Mouse (Mus musculus) lung, postnatal 14 days (tissue): ENCODE measurements around the gene Vps37c.

Source experiments
- DNase-seq: peaks from one replicate; pipeline ENCODE4 v3.0.0; 2021

Vps37c gene

DNA sequence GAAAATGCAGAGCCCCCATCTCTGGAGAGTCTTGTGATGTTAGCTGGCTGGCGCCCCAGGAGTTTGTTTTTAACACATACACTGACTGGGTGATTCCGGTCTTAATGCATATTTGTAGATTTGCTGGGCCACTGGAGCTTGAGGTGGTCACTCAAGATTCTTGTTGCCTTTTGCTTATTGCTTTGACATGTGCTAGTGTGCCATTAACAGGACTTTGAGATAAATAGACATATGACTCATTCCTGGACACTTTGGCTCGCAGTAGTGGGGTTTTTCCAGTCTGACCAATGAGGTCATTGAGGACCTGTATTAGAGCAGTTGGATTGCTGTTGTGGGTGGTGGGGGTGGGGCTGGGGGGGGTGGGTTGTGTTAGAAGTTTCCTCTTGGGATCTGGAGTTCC is 1.8 kb downstream of the Vps37c start:
- DNase-seq: peak; percentile 26

DNA sequence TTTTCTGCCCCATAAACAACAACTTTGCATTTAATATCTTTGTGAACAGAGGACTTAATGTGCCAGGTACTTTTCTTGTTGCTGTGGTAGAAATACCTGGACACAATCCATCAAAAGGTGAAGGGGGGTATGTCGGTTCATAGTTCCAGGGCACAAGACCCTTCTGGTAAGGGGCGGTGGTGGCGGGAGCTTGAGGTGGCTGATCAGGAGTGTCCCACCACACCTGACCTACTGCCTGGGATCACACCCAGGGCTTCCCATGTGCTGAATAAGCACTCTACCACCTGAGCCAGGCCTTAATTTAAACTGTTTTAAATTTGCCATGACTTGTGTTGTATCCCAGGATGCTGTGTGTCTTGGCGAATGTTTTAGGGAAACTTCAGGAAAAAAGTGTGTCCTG is 2.6 kb downstream of the Vps37c start:
- DNase-seq: no peak

DNA sequence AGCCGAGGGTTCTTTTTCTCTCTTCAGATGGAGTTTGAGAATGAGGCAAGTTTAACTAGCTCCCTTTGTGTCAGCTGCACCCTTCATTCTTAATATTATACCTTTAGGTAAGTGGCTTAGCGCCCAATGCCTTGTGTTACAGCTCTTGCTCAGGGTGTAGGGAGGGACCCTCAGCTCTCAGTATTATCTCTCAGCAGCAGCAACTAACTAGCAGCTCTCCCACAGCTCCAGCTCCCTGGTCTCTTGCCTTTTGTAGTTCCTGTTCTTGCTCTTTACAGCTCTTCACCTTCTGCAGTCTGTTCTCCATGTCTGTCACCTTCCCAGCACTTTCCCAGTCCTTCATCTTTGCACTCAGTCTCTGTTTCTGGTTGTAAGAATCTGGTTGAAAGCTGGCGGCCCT is 3.1 kb downstream of the Vps37c start:
- no peak for DNase-seq

DNA sequence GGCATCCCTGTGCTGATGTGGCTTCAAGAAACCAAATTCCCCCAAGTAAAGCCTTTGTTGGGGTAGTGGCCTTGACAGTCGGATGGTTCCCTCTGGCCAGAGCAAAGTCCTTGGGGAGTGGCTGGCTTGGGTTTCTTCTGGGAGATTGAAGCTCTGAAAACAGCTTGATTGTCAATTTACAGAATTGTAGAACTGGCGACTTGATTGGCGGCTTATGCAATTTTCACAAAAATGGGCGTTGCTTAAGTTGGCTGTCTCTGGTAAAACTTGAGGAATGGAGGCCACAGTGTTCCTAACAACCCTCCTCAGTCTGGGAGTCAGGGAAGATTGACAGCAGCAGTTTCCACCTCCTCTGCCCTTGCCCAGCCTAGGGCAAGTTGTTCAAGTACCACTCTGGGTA is 3.8 kb downstream of the Vps37c start:
- DNase-seq: no peak

DNA sequence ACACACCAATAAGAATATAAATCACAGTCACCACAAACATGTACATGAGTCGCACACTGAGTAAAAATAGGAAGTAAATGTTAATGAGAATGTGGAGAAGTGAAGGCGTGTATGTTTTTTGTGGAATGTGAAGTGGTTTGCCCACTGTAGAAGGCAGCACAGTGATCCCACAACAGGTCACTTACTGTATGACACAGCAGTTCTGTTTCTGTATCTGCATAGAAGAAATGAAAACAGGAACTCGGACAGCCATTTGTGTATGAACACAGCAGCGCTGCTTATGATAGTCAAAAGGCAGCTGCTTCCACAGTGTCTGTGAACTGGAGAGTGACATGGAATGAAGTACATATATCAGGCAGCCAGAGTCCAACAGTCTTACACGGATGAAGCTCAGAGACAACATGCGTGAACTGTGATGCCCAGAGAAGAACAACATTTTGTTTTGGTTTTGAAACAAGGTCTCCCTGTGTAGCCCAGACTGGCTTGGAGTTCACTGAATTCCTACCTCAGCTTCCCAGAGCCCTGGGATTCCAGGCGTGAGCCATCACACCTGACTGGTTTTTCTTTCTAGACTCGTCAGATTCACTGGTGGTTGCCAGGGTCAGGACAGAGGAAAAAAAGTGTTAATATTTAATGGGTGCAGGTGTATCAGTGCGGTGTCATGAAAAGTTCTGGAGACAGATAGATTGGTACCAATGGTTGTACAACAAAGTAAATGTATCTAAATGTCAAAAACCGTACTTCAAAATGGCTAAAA is 5.6 kb downstream of the Vps37c start:
- no peak for DNase-seq

DNA sequence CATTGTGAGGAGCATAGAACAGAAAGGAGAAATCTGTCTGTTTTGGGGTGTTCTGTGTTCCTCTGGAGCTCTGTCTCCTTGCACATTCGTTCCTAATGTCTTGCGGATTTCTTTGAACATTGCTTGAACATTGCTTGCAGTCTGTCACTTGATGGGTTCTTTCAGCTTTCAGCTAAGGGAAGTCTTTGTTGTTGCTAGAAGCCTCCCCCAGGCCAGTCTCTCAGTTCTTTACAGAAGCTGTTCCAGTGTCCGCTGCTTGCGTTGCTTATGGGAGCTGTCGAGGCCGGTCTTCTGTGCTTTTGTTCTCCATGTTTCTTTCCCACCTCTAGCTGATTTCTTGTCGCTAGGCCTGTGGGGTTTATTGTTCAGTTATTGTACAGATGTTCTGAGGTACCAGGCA is 7.3 kb downstream of the Vps37c start:
- no peak for DNase-seq

DNA sequence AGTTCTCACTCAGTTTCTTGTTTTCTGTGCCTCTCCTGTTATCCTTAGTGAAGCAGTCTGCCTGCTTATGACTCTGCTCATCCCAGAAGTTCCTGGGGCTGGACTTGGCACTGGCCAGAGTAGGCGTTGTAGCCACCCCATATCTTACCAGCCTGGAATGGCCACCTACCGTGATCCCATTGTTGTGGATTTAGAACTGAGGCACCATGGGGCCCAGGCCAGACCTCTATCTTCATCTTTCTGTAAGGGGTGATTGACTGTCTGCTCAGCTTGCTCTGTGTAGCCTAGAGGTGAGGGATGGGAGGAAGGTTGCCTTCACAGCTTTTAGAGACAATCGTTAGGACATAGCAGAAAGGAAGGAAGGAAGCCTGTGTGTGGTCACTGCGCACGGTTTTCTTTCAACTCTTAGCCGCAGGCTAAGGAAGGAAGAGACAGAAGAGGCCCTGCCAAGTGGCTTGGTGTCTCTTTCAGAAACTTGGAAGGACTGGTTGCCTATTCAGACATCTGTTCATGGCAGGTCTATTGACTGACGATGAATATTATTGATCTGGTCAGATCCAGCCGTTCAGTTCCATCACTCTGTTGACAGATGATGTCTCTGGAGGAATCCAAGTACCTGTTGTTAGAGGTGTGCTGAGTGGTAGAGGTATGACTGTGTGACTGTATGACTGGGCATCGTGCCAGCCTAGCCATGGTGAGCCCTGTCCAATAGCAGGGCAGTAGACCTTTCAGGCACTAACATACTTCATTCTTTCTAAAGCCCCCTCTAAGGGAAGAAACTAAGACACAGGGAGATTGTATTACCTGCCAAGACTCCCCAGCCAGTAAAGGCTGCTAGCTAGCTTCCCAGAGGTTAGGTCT is 9.8 kb downstream of the Vps37c start:
- DNase-seq: no peak

DNA sequence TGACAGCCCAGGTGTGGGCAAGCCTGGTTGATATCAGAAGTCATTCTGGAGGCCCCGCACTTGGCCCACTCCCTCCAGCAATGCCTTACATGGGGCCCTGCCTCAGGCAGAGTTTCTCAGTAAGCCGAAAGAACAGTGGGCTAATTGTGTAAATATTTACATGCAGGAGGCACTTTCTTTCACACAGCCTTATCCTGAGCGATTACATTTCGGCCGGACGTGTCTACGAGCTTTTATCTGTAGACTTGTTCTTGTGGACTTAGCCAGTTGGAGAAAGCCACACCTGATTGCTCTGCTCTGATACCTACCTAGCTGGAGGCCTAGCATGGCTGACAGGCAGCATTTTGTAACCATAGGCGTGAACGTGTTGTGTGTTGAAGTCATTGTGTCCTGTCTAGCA is 11.3 kb downstream of the Vps37c start:
- DNase-seq: no peak

DNA sequence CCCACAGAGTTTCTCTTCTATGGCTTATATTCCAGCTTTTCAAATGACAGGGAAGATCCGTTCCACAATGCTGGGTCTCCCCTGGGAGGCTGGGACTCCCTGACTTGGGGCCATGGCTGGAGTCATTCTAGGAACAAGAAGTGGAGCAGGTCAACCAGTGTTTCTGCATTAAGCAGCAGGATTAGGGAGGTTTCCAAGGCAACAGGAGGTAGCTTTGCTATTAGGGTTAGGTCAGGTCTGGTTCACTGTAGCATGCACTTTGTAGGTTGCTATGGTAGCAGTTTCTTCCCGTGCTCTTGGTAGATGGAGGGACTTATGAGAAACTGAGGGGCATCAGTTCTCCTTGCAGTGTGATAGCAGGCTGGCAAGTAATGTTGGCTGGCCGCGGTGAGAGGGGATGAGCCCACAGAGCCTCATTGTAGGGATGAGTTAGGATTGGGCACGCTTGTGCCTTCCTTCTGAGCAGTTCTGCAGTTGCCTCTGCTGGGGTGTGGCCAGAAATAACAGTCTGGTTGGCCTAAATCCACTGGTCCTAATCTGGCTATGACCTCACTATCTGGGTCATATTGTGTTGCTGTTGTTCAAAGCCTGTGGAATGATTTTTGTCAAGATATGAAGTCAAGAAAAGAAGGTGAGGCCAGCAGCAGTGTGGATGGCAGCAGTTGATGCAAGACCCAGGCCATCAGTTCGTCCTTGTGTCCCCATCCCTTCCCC is 12.6 kb downstream of the Vps37c start:
- DNase-seq: no peak

DNA sequence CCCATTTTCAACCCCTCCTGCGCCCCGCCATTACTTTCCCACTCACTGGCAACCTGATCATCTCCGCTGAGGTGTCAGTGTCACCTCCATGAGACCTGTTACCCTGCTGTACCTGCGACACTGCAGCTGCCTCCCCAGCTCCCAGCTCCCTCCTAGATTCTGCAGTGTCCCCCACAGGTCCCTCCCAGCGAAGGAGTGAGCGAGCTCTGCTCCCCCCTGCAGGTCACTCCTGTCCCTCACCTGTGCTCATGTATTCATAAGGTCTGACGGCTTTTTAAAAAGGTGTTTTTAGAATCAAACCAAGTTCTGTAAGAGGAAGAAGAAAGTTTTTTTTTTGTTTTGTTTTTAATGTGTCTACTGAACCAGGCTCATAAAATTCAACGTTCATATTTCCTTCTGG is 13.6 kb downstream of the Vps37c start:
- DNase-seq: no peak

DNA sequence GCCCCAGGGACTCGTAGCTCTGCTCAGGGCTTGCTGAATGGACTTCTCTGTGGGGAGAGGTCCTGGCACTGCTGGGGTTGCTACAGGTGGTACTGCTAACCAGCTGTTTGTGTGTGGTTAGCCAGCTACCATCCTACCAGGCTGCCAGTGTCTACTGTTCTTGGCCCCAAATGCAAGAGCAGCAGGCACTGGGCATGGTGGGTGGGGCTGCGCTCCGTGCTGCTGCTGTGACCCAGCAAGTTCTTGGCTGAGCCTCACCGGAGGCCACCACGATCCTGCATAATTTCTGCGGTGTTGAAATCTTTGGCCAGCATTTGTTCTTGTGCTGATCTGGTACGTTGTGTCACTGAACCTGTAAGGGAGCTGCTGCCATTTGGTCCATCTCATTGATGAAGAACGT is 14.9 kb downstream of the Vps37c start:
- DNase-seq: no peak

DNA sequence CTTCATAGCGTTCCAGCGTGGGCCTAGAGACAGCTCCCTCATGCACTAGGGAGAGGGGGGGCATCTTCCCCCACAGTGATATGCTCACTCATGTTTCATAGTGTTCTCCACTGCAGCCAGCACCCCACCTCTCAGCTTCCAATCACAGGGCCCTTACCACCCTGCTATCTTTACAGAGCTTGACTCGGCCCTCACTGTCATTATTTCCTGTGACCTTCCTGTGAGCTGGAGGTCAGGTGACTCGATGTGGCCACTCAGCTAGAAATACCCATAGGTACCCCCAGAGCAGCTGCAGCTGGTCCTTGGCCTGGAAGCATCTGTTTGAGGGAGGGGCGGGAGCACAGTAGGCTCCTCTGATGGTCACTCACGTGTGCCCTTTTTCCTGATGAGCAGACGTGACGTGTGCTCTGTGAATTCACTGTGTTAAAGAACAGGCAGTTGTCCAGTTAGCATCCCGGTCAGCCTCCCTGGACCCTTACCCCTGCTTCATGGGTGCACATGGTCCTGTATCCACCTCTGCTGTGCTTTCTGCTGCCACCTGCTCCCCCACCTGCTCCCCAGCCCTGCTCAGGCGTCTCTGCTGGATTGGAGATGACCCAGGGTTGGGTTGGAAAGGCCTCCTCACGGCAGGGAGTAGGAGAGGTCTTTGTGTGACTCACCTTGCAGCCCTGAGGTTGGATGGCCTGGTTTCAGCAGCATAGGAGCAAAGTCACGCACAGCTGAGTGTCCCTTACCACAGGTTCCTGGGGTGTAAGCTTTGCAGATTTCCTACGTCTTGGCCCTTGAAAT is 18.7 kb downstream of the Vps37c start:
- DNase-seq: no peak

DNA sequence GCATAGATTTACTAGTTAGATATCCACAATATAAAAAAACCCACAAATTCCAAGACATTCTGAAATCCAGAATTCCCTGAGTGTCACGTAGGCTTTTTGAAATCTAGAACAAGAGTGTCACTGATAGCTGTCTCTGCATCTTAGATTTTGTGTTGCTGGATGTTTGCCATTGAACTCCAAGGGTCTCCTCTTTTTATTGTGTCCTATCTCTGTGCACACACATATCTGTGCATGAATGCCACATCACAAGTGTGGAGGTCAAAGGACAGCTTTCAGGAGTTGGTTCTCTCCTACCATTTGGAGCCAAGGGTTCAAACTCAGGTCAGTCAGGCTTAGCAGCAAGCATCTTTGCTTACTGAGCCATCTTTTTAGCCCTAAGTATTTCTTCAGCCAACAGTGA is 19.3 kb downstream of the Vps37c start:
- DNase-seq: no peak

DNA sequence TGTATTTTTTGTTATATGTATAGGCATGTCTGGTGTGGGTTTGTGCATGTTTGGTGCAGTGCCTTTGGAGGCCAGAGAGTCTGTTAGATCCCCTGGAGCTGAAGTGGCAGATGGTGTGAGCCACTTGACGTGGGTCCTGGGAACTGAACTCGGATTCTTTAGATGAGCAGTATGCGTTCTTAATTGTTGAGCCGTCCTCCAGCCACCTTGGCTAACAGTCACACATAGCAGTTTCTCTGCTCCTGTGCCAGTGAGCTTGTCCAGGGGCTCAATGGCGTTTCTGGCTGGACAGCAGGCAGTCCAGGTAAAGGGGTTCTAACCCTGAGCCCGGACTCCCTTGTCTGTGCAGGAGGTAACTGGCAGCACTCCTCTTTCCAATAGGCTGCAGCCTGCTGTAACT is 20.4 kb downstream of the Vps37c start:
- DNase-seq: no peak

DNA sequence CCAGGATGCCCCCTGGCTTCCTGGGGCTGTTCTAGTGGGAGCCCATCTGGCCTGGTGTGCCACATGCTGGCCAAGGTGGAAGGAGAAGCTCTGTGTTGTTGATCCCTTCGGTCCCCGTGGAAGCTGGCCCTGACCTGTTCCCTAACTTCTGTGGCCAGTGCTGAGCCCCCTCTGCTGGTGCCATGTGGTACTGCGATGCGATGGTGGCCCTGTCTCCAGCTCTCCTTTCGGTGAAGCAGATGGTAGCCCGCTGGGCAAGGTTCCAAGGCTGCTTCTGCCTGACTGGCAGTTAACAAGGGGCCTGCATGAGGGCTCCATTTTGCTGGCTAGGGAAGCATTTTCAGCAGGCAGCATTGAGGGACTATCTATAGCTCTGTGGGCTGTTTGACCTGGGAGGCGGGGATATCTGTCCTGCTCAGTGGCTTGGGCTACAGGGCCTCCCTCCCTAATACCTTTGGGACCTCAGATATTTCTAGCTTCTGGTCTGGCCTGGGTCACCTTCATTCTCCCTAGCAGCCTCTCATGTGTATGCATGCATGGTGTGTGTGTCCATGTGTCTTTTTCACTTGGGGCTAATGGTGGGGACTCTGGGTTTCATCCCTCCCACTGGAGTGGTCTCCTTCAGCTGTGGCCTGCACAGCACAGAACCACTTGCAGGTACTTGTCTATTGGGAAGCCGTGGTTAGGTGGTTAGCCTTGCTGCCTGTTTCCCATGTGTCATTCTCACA is 21.0 kb downstream of the Vps37c start:
- peak; percentile 95 for DNase-seq

DNA sequence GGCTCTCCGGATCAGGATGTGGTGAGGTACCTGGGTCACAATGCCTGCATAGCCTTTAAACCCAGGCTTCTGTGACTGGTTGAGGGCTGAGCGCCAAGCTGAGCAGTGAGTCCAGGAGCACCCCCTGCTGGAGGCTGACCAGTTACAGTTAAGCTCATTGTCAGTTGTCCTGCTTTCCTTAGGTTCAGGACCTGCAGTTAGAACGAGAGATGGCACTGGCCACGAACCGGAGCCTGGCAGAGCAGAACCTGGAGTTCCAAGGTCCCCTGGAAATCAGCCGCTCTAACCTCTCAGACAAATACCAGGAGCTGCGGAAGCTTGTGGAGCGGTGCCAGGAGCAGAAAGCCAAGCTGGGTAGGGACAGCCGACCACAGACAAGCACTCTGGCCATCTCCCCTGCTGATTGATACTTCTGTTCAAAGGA is 21.6 kb downstream of the Vps37c start:
- peak; percentile 59 for DNase-seq

DNA sequence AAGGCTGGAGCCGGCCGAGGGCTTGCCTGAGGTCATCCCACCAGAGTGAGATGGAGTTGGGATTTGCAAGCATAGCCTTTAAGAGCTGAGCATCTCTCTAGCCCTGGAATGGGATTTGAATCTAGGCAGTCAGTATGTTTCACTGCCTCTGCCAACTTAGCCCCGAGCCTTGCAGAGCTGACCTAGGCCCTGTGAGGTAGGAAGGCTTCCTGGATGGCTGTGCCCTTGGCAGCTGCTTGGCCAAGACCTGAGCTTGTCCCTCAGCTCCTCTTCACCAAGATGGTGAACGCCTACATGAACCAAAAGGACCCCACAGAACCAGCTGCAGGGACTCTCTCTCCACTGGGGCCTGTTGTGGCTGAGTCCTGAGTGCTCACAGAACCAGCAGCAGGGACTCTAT is 22.2 kb downstream of the Vps37c start:
- DNase-seq: no peak

DNA sequence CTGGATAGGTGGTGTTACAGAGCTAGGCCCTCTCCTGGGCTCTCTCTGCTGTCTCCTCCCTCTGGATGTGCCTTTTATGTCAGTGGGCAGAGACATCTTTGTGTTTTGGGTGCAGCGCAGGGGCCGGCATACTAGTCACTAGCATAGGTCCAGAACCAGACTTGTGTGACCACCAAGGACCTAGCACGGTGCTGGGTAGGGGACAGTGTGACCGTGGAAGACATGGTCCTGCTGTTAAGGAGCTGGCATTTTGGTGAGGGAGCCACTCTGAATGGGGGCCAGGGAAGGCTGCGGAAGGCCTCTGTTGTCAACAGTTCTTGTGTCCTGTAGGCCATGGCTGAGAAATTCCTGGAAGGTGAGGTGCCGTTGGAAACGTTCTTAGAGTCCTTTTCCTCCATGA is 23.7 kb downstream of the Vps37c start:
- no peak for DNase-seq

DNA sequence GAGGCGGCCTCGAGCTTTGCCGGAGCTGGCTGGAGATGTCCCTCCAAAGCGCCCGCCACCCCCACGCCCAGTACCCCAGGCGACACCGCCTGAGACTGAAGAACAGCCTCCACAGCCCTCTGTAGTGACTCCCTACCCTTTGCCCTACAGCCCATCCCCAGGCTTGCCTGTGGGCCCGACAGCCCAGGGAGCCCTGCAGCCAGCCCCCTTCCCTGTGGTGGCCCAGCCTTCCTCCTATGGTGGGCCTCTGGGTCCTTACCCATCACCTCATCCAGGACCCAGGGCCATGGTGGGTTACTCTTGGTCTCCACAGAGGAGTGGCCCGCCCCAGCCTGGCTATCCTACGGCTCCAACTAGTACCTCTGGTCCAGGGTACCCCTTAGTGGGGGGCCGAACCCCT is 24.1 kb downstream of the Vps37c start:
- DNase-seq: no peak

DNA sequence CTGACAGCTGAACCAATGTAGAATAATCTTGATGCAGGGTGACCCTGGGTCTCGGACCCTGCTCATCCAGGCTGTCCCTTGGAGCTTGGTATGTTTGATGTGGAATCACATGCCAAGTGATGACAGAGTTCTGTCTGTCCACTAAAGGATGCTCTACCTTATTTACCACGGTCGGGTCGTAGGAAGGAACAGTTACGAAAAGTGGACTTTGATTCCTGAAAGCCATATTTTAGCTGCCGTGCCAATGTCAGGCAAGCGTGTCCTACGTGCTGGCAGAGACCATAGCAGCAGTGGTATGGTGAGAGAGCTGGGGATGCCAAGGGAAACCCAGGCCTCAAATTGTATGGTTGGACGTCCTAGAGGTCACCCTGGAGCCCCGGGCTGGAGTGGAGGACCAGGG is 25.0 kb downstream of the Vps37c start:
- no peak for DNase-seq

DNA sequence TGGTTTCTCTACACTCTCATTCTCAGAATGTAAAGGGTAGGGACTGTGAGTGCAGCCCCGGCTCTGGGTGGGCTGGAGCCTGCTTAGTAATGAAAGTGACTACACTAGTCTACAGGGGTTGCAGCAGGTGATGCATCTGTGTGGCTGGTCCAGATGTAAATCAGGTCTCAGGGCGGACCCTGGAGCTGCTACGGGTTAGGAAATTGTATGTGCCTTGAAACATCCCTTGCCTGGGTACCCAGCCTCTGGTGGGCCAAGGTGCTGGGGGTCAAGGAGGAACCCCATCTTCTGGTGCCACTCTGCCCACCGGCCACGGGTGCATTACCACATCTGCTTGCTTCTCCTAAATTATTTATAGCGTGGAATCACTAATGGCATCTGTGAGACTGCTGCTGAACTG is 25.6 kb downstream of the Vps37c start:
- DNase-seq: no peak
